Mouse (Mus musculus): ENCODE results near the gene Tpd52l1. TPM values are rescaled to one million over a fixed set of nuclear protein-coding genes. Genes with fewer than 3 reads are reported as not detected.
A peak's percentile ranks its signal among the peaks of the same experiment; 100 is the strongest.
"Not testable (repeated sequence)": the region's sequence is repeated elsewhere in the genome, so short reads cannot be mapped to it uniquely, and the experiment has no call there.

Gene Tpd52l1
- not detected in 2 replicates for total RNA-seq (2014; fragmentation: Nextera tagmentation)
- total RNA-seq (2017) = not detected in 2 replicates

DNA sequence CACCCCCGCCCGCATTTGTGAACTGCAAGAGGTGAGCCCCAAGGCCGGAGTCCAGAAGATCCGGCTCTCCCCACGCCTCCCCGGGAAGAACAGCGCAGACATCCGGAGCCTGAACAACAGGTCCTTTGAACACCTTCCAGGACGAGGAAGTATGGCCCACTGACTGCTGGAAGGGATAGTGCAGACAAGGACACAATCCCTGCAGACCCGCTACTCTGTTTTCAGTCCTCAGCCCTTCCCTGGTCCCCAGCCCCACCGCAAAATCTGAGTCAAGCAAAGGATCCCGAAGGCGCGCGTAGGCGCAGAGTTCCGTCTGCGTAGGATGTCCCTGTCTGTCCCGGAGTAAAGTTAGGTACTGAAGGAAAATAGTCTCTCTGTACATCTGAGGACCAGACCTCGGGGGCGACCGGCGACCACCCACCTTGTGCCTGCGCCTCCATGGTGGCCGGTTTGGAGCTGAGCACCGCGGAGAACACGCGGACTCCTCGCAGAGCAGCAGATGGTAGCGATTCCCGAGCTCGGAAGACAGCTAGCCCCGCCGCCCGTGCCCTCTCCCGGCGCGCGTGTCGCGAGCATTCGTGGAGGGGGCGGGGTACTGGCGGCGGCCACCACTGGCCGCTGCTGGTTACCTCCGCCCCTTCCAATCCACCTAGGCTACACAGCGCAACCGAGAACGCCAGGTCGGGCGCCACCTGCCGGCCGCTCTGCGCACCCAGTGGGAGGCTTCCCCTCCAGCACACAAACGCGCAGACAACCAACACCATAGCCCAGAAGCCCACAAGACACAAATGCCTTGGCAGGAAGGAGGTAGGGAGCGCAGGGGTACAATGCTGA, at the start of gene Tpd52l1:
TSS of gene Tpd52l1 (minus strand) at position 668 of the 834 bp plus-strand sequence.
- ATAC-seq (replicated peaks; ENCODE audit: low FRiP score, low TSS enrichment, poor library complexity, severe bottlenecking) = peak; percentile 99

- ATAC-seq (replicated peaks; ENCODE audit: low FRiP score, low TSS enrichment, poor library complexity, severe bottlenecking) = no peak
These were observed 48.5 kb upstream of the Tpd52l1 start for GRCm38 (mm10) chr10:31494296-31494695.

GRCm38 (mm10) chr10:31467043-31467898, 21.5 kb upstream of the Tpd52l1 start:
- no peak for ATAC-seq (replicated peaks; ENCODE audit: low FRiP score, low TSS enrichment, poor library complexity, severe bottlenecking)

DNA sequence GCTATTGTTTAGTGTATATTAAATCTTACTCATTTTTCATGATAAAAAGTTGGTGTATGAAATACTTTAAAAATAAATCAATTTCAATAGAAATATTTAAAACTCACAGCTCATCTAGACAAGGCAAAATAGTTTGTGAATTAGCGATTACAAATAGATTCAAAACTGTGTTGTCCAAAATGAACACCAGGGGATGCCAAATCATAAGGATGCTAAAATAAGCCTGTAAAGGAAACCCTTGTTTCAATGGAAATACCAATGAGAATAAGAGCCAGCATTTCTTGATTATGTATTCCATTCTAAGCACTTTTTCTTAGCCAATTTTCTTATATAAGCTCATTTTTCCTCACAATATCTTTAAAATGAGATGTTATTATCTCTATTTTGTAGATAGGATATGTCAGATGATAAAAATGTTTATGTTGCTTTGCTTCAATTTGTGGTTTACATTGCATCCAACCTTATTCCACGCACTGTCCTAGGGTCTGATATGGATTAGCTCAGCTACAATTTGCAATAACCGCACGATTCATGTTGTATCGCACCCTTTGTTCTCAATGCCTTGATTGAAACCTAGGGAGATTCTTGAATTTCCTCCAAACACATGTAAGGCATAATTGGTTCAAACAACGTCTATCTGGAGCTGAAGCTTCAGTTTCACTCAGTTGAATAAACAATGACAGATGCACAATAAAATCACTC, 20.2 kb upstream of the Tpd52l1 start:
- ATAC-seq (replicated peaks; ENCODE audit: low FRiP score, low TSS enrichment, poor library complexity, severe bottlenecking) = no peak

- no peak for ATAC-seq (replicated peaks; ENCODE audit: low FRiP score, low TSS enrichment, poor library complexity, severe bottlenecking)
These were observed 19.7 kb upstream of the Tpd52l1 start for GRCm38 (mm10) chr10:31465424-31465823.

DNA sequence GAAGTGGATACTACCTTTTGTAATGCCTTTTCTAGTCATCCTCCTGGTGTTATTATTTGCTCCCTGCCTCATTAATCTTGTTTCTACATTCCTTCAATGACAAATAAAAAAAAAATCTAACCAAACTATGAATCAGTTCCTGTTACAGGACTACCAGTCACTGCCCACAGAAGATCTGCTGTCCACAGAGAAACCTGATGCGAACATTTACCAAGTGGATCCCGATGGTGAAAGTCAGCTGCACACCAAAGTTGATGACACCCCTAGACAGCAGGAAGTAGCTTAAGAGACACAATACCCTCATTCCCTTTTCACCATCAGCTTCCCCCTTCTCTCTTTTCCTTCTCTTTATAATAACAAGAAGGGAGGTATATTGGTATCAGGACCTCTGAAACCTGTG, 17.3 kb upstream of the Tpd52l1 start:
- no peak for ATAC-seq (replicated peaks; ENCODE audit: low FRiP score, low TSS enrichment, poor library complexity, severe bottlenecking)

GRCm38 (mm10) chr10:31456806-31457205, 11.0 kb upstream of the Tpd52l1 start:
- no peak for ATAC-seq (replicated peaks; ENCODE audit: low FRiP score, low TSS enrichment, poor library complexity, severe bottlenecking)

DNA sequence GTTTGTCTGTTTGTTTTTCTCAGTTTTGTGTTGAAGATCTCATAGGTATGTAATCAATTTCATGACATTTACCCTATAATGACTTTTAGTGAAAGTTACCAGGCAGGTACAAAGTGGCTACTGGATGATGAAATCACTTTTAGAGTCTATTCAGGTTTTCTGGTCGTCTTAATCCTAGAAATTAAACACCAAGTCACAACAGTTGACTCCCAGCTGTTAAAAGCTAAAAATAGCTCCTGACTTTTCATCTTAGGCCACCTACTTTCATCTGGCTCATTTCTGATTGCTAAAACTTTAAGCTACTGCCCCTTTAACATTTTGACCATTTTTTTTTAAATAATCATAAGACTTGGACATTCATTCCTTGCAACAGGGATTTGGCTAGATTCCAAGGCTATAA, 1.3 kb upstream of the Tpd52l1 start:
- ATAC-seq (replicated peaks; ENCODE audit: low FRiP score, low TSS enrichment, poor library complexity, severe bottlenecking) = no peak

GRCm38 (mm10) chr10:31444206-31444605, 1.6 kb downstream of the Tpd52l1 start:
- ATAC-seq (replicated peaks; ENCODE audit: low FRiP score, low TSS enrichment, poor library complexity, severe bottlenecking) = no peak

- no peak for ATAC-seq (replicated peaks; ENCODE audit: low FRiP score, low TSS enrichment, poor library complexity, severe bottlenecking)
These were observed 4.3 kb downstream of the Tpd52l1 start for GRCm38 (mm10) chr10:31441491-31441890.

DNA sequence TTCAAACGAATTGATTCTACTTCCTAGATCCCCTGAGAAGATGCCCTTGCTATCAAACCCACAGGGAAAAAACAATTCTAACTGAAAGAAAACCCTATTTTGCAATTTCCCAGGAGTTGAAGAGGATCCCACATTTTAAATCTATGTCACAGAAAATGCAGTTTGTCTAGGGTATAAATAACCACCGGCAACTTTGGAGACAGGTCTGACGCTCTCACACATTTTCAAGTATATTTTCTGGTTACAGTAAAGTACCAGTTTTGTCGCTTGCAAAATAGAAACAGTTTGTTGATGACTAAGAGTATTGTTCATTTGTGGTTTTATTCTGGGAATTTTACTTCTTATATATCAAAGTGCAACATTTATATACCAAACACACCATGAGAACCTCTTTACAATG, 9.7 kb downstream of the Tpd52l1 start:
- no peak for ATAC-seq (replicated peaks; ENCODE audit: low FRiP score, low TSS enrichment, poor library complexity, severe bottlenecking)

DNA sequence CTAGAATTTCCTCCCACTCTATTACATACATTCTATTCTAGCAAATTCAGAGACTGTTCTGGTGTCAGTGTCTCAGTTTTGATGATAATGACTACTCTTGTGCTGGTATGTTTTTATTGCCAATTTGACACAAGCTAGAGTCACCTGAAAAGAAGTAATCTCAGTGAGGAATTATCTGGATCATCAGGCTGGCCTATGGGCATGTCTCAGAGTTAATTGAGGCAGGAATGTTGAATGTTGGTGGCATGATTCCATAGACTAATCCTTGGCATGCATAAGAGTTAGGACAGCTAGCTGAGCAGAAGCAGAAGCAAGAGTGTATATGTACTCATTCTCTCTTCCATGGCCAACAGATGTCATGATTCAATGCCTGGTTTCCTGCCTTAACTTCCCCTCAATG, 27.8 kb downstream of the Tpd52l1 start:
- no peak for ATAC-seq (replicated peaks; ENCODE audit: low FRiP score, low TSS enrichment, poor library complexity, severe bottlenecking)

- ATAC-seq (replicated peaks; ENCODE audit: low FRiP score, low TSS enrichment, poor library complexity, severe bottlenecking) = no peak
These were observed 52.8 kb downstream of the Tpd52l1 start for GRCm38 (mm10) chr10:31392990-31393389.

- no peak for ATAC-seq (replicated peaks; ENCODE audit: low FRiP score, low TSS enrichment, poor library complexity, severe bottlenecking)
These were observed 54.9 kb downstream of the Tpd52l1 start for GRCm38 (mm10) chr10:31390777-31391395.

DNA sequence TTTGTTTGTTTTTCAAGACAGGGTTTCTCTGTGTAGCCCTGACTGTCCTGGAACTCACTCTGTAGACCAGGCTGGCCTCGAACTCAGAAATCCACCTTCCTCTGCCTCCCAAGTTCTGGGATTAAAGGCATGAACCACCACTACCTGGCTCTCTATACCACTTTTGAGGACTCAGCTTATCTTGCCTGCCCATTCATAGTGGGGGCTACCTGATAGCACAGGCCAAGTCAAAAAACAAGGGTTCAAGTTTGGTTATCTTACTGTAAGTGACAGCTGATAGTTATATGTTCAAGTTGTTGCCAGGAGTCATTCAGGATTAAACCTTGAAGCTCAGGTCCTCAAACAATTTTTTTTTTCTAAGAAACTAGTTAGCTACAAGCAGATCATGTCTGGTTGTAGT, 57.2 kb downstream of the Tpd52l1 start:
- ATAC-seq (replicated peaks; ENCODE audit: low FRiP score, low TSS enrichment, poor library complexity, severe bottlenecking) = not testable (repeated sequence)

- ATAC-seq (replicated peaks; ENCODE audit: low FRiP score, low TSS enrichment, poor library complexity, severe bottlenecking) = not testable (repeated sequence)
These were observed 75.6 kb downstream of the Tpd52l1 start for GRCm38 (mm10) chr10:31370200-31370599.

- ATAC-seq (replicated peaks; ENCODE audit: low FRiP score, low TSS enrichment, poor library complexity, severe bottlenecking) = no peak
These were observed 86.0 kb downstream of the Tpd52l1 start for GRCm38 (mm10) chr10:31359749-31360148.

DNA sequence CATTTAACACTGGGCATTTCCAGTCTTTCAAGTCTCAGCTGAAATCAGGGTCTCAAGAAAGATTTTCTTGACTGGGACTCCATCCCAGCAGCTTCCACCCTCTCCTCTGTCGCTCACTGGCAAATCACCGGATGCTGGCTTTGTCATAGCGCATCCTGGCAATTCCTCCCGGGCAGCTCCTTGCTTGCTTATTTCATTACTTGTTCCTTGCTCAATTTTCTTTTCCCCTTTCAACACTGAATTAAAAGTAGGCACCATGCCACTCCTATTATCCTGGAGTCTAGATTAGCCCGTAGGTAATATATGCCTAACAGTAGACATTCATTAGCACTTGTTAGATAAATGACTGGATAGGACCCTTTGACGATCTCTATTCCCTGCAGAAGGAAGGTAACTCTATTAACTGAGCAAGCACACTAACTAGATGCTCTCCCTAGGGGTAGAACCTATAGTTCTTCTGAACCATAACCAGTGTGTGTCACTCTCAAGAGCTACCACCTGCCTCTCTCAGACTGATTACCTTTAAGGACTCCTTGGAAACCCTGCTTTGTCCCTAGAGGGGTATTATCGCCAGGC, 90.8 kb downstream of the Tpd52l1 start:
- ATAC-seq (replicated peaks; ENCODE audit: low FRiP score, low TSS enrichment, poor library complexity, severe bottlenecking) = no peak

- no peak for ATAC-seq (replicated peaks; ENCODE audit: low FRiP score, low TSS enrichment, poor library complexity, severe bottlenecking)
These were observed 91.6 kb downstream of the Tpd52l1 start for GRCm38 (mm10) chr10:31354141-31354540.
